Mouse (Mus musculus) C2C12 (cell line): Measurements from ENCODE around the gene Wrap73.

Experiments
- CEBPB ChIP-seq: IDR thresholded peaks from one replicate; pipeline ENCODE4 v1.6.1; 2011; ENCODE audit warnings: low read depth, mild to moderate bottlenecking, control low read depth, moderate library complexity
- CTCF ChIP-seq: IDR thresholded peaks from one replicate; pipeline ENCODE4 v1.5.1; 2011; ENCODE audit not compliant: control insufficient read depth, insufficient read depth, insufficient read length
- FOSL1 ChIP-seq: IDR thresholded peaks from one replicate; pipeline ENCODE4 v1.8.0; 2011; ENCODE audit warnings: mild to moderate bottlenecking, low read length; ENCODE audit not compliant: poor library complexity, insufficient read depth, severe bottlenecking
- MYOD1 ChIP-seq: IDR thresholded peaks from one replicate; pipeline ENCODE4 v1.6.1; 2011; ENCODE audit warnings: low read depth; ENCODE audit not compliant: control insufficient read depth, insufficient read length
- MYOG ChIP-seq: IDR thresholded peaks from one replicate; pipeline ENCODE4 v1.6.1; 2011; ENCODE audit not compliant: control insufficient read depth, insufficient read length; ENCODE audit errors: extremely low read depth
- USF1 ChIP-seq: IDR thresholded peaks from one replicate; pipeline ENCODE4 v1.6.1; 2011; ENCODE audit warnings: low read depth, mild to moderate bottlenecking, control low read depth, moderate library complexity

GRCm38 (mm10) chr4:154214075-154214474 is 71.9 kb downstream of the Wrap73 start:
- TF ChIP-seq USF1, result no peak
- no peak for TF ChIP-seq CTCF
- TF ChIP-seq CEBPB, result no peak
- TF ChIP-seq FOSL1, result no peak
- TF ChIP-seq MYOG, result no peak
- TF ChIP-seq MYOD1, result no peak
